Mouse (Mus musculus): ENCODE measurements around the gene Prokr2.
"Not testable (repeated sequence)": the region's sequence is repeated elsewhere in the genome, so short reads cannot be mapped to it uniquely, and the experiment has no call there.

Prokr2 gene

DNA sequence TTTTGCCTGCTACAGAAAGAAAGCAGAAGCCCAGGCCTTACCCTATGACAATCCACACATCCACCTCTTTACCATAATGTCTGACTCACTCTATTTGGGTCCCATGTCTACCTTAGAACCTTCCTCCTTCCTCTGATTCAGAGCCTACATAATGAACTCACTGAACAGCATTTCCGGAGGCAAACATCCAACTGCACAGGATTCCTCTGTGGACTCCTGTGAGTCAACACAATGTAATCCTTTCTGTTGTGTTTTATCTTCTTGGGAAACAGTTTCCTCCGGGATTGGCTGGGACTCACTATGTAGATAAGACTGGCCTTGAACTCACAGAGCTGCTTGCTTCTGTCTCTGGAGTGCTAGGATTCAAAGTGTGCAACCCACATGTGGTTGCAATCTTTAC is 44.9 kb downstream of the Prokr2 start:
- CTCF ChIA-PET, result no interaction called here

GRCm38 (mm10) chr2:132337202-132337601 is 48.0 kb downstream of the Prokr2 start:
- CTCF ChIA-PET, result no interaction called here

DNA sequence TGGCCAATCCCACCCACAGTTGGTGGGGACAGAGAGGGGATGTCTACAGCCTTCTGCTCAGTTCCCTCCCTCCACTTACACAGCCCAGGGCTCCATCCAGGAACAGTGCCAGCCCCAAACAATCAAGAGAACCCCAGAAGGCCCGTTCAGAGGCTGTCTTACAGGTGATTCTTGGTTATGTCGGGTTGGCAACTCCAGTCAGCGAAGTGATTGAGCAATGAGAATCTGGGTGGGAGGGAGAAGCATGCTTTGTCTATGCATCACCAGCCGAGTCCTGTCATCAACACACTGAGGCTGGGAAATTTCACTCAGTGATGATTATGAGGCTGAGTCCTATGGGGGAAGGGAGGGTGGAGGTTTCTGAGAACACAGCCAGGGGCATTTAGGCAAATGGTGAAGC is 61.7 kb downstream of the Prokr2 start:
- CTCF ChIA-PET, result interaction anchor here (0.6 kb wide), 1 partner anchor 164 kb away, joined by 3 read pairs; no protein-coding TSS in a partner anchor

DNA sequence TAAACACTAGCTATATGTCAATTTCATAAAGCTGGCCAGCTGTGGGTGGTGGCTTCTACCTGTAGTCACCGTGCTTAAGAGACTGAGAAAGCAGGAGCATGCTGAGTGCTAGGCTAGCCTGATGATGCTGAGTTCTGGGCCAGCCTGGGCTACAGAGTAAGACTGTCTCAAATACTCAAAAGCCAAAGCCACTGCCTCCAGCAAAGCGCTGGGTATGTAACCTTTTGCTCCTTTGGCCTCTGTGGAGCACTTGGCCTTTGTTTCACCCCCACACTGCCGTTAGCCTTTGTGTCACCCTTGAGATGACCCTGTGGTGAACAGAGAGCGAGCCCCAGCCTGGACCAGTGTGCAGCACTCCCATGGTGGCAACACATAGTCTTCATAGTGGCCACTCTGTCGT is 64.7 kb downstream of the Prokr2 start:
- CTCF ChIA-PET, result no interaction called here

GRCm38 (mm10) chr2:132317178-132317577 is 68.1 kb downstream of the Prokr2 start:
- CTCF ChIA-PET, result no interaction called here

GRCm38 (mm10) chr2:132316041-132316808 is 69.0 kb downstream of the Prokr2 start:
- CTCF ChIA-PET, result interaction anchor here (0.6 to 0.8 kb wide), 3 partner anchors 63 to 239 kb away, joined by 3 to 5 read pairs (median 4); partner anchors contain the start of gene Pcna

GRCm38 (mm10) chr2:132314057-132314456 is 71.2 kb downstream of the Prokr2 start:
- CTCF ChIA-PET, result interaction anchor here (0.6 to 0.7 kb wide), 2 partner anchors 9 to 386 kb away, joined by 3 to 4 read pairs; no protein-coding TSS in a partner anchor

DNA sequence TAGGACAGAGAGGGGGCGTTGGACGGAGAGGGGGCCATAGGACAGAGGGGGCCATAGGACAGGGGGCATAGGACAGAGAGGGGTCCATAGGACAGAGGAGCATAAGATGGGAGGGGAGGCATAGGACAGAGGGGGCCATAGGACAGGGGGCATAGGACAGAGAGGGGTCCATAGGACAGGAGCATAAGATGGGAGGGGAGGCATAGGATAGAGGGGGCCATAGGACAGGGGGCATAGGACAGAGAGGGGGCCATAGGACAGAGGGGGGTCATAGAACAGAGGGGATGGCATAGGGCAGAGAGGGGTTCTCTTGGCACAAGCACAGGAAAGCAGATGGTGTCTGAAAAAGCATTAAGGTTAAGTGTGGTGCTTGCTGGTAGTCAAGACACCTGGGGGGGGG is 71.7 kb downstream of the Prokr2 start:
- CTCF ChIA-PET, result no interaction called here

DNA sequence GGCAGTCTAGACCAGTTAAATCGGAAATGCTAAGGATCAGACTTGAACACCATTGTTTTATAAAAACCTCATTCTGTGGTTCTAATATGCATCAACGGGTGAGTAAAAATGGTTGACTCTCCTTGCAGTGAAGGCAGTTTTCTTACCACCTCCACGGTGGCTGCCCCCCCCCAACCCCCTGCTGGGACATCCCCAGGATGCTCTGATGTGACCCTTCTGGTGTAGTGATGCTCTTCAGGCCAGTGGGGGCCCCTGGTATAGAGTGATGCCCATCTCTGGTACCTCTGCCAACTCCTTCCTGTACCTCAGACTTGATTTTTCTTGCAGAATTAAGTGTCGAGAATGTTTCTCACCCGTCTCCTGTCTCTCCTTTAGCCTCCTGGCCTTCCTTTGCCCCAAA is 72.6 kb downstream of the Prokr2 start:
- CTCF ChIA-PET, result no interaction called here

DNA sequence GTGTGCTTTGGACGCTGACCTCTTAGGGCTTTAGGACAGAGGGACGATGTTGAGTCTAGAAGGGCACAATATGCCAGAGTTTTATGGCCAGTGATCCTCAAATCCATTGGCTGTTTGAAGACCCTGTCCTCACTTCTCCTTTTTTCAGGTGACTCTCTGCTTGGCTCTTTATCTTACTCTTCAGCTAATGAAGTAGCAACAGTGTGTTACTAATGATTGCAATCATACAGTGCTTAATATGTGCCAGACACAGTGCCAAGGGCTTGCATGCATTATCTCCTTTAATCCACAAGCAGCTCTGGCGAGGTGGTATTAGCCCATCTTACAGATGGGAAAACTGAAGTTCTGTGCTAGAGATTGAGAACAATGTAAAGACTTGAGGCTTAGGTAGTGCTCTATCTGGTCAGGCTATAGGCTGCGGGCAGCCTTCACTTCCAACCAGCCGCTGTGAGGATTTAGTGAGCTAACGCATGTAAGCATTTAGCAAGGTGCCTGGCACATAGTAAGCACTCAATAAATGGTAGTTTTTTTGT is 75.8 kb downstream of the Prokr2 start:
- CTCF ChIA-PET, result no interaction called here

GRCm38 (mm10) chr2:132308829-132309228 is 76.4 kb downstream of the Prokr2 start:
- CTCF ChIA-PET, result no interaction called here

DNA sequence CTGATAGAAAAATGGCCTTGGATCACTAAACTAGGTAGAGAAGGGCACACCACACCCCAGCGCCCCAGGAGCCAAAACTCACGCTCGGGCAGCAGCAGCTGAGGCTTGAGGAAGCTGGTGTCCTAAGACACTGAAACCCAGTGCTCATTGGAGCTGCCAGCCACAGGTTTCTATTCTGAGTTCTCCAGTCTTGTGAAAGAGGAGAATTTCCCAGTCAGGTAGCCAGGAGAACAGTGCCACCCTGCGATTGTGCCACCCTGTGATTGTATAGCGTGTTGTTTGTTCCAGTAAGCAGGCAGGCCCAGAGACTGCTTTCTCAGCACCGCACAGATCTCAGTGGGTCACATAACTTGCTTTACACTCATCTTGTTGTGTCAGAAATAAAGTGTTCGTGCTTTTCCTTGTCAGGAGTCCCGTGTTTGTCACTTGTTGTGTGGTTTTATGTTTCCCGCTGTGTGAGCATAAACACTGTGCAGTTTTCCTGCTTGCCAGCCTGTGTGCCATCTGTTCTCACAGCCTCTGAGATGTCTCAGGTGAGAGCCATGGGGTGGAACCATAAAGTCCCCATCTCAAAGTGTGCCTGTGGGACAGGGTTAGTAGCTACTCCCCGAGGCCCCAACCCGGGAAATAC is 77.9 kb downstream of the Prokr2 start:
- CTCF ChIA-PET, result no interaction called here

- CTCF ChIA-PET, result interaction anchor here (1.2 to 1.8 kb wide), 2 partner anchors 10 to 179 kb away, joined by 3 to 4 read pairs; no protein-coding TSS in a partner anchor
Measured at GRCm38 (mm10) chr2:132305988-132306387, 79.3 kb downstream of the Prokr2 start.

DNA sequence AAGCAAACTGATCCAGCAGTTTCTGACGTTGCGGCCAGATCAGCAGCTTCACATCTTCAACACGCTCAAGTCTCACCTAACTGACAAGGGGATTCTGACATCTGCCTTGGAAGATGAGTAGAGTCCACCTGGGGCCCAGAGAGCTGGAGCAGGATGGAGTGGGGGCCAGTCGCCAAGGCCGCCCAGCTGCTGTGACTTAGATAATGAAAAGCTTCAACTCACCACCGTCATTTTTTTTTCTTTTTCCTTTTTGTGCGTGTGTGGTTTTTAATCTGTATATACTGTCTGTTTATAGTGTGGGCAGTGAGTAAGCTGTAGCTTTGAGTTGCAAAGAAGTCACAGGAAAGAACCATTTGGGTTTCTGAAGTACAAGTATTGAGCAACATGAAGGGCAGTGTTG is 80.1 kb downstream of the Prokr2 start:
- CTCF ChIA-PET, result interaction anchor here (0.8 to 1.8 kb wide), 3 partner anchors 9 to 180 kb away, joined by 3 to 4 read pairs (median 4); no protein-coding TSS in a partner anchor

GRCm38 (mm10) chr2:132301436-132301835 is 83.8 kb downstream of the Prokr2 start:
- CTCF ChIA-PET, result no interaction called here

DNA sequence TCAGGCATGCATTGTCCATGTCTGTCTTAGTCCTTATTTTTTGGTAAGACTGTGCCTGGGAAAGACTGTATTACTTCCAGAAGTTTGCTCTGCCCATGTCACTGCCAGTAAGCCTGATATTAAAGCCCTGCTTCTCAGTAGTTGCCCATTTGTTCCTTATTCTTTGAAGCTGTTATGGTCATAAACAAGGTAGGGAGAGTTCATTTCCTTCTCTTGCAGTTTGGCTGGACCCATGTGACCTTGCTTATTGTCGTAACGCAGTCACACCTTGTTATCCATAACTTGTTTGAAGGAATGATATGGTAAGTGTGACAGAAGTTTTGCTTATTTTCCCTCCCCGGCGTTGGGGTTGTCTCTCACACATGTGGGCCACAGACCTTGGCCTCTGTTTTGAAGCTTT is 87.0 kb downstream of the Prokr2 start:
- CTCF ChIA-PET, result no interaction called here

DNA sequence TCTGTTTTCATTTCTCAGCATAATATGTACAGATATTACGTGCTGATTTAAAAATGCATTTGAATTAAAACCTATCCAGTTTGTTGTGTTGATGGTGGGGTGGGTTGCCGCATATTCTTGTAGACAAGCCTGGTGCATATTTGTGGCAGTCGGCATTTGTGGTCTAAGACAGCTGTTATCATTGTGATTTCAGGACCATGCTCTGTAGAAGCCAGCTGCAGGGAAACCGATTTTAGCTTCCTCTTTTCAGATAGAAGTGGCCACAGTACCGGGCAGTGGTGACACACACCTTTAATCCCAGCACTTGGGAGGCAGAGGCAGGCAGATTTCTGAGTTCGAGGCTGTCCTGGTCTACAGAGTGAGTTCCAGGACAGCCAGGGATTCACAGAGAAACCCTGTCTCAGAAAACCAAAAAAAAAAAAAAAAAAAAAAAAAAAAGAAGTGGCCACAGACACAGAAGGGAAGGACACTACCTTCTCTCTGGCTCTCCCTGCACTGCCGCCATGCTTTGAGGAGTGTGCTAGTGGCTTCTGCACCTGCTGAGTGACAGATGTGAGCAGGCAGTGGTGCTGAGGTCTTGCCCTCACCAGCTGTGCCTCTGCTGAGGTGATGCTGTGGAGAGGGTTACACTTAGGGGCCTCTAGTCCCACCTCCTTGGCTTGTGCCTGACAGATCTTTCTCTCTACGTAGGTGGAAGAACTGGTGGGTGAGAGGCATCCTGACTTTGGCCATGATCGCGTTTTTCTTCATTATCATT is 91.4 kb downstream of the Prokr2 start:
- CTCF ChIA-PET, result no interaction called here

- CTCF ChIA-PET, result interaction anchor here (0.6 kb wide), 1 partner anchor 199 kb away, joined by 5 read pairs; no protein-coding TSS in a partner anchor
Measured at GRCm38 (mm10) chr2:132292083-132292482, 93.2 kb downstream of the Prokr2 start.

DNA sequence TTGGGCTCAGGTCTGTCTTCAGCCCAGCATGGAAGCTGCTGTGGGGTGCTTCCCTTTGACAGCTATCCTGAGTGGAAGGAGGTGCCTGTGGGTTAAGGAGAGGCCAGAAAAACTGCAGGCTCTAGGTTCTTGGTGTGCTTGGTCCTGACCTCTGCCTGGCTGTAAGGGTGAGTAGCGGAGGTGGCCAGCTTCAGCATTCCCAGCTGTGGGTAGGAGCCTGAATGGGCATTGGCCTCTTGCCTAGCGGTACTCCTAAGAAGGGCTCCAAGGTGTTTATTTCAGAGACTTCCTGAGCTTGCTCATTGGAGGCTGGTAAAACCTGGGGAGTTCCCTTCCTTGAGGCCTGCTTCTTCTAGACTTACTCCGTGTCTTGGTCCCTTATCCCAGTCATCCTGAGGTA is 94.0 kb downstream of the Prokr2 start:
- CTCF ChIA-PET, result no interaction called here

- CTCF ChIA-PET, result no interaction called here
Measured at GRCm38 (mm10) chr2:132290808-132291207, 94.4 kb downstream of the Prokr2 start.

DNA sequence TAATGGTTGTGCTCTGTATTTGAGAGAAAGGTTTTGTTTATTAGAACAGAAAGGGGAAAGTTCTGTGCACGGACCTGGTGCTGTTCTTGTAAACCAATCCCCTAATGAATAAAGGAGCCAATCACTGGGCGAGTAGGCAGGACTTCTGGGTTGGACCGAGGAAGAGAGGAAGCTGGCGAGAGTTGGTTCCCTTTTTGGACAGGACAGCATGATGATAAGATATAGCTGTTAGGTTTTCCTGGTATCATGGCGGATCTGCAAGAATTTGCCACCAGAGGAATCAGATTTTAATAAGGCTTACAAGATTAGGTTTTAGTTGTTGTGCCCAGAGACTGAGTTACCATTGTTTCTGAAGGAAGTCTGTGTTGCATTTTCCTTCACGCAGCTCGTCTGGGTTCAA is 96.0 kb downstream of the Prokr2 start:
- CTCF ChIA-PET, result not testable (repeated sequence)
